Mouse (Mus musculus) adrenal gland, postnatal 10 days (tissue): ENCODE results near the gene Dusp13. TPM values are rescaled to one million over a fixed set of nuclear protein-coding genes. Genes with fewer than 3 reads are reported as not detected.

Experiments
- DNase-seq: peaks from one replicate; pipeline ENCODE4 v3.0.0; 2021; ENCODE audit warnings: mixed read lengths
- long read RNA-seq, 2 experiments: library from polyadenylated mRNA; stranded (forward); transcript quantifications; one replicate each; pipeline ENCODE4 v2.0.0; 2021
- total RNA-seq, 2 experiments: library from RNA; stranded (reverse); gene quantifications; 2 replicates each; pipeline ENCODE4 v1.2.3; 2021

Dusp13 gene
- total RNA-seq: 1 to 10 TPM in 1 of 2 experiments, under 1 TPM in 1; 0.36 to 3.4 TPM
- long read RNA-seq, experiment 1, partial matches to known transcripts: 0 of 1 reads
- long read RNA-seq, experiment 1, other reads (novel, unspliced or antisense): 1 of 1 reads
- long read RNA-seq, experiment 2, partial matches to known transcripts: 1 of 2 reads
- long read RNA-seq, experiment 2, other reads (novel, unspliced or antisense): 1 of 2 reads

DNA sequence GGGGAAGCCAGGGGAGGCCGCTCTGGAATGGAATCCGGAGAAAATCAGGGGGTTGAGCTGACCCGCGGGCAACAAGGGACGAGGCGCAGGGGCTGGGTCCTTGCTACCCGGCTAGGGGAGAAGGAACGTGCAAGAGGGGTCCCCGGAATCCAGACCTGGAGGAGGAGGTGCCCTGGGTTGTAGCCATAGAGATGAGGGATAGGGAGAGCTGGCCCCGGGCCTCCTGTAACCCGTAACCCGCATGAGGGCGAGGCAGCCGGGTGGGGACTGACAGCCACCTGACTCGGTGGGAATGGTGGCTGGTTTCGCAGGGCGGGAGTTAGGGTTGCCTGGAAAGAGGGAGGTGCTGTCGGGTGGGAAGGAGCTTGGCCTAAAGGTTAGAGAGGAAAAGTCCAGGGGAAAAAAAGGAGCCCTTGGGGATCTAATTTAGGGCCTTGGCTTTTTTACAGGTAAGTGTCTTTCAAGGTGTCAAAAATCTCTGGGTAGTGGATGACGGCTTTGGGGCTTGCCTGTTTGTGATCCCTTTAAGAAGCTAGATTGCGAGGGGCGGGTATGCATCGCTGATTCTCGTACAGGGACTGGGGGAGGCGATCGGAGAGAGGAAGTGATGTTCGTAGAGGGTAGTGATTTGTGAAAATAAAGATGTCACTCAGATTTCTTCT lies at the start of gene Dusp13:
Dusp13 (minus strand) TSS at position 301 of the 662 bp plus-strand sequence.
- DNase-seq: peak; percentile 82

GRCm38 (mm10) chr14:21800641-21801040 lies 49.7 kb upstream of the Dusp13 start:
- DNase-seq: no peak

DNA sequence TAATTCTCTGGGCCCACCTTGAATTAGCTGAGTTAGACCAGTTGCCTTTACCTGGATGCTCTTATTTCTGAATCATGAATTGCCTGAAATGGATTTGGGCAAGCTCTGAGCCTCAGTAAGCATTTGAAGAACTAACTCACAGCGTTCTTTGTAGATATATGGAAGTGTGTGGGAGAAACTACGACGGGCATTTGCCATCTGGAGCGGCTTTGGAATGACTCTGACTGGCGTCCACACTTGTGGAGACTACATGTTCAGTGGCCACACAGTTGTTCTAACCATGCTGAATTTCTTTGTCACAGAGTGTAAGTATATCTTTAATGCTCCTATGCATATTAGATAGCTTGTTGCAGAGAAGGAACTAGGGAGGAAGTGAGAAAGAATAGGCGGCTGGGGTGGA lies 41.3 kb upstream of the Dusp13 start:
- DNase-seq: no peak

- peak; percentile 38 for DNase-seq
These were observed 40.7 kb upstream of the Dusp13 start for GRCm38 (mm10) chr14:21791722-21792121.

- no peak for DNase-seq
These were observed 39.7 kb upstream of the Dusp13 start for GRCm38 (mm10) chr14:21790585-21791251.

- no peak for DNase-seq
These were observed 37.1 kb upstream of the Dusp13 start for GRCm38 (mm10) chr14:21788121-21788520.

GRCm38 (mm10) chr14:21787374-21787773 lies 36.4 kb upstream of the Dusp13 start:
- DNase-seq: no peak

GRCm38 (mm10) chr14:21786500-21786899 lies 35.5 kb upstream of the Dusp13 start:
- DNase-seq: no peak

DNA sequence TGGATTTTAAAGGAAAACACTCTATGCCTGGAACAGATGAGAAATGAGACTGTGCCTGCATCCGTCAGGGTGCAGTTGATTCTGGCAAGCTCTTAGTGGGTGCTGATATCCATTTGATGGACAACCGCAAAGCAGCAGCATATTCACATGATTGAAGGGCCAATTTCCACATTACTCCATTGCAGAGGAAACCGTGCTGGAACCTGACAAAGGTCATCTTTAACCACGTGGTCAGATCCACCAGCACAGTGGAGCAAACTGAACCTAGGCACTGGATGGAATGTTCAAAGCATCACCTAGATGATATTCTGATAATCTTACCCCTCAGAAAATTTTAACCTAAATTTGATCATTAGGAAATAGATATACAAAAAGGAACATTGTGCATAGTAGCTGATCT lies 25.2 kb upstream of the Dusp13 start:
- no peak for DNase-seq

GRCm38 (mm10) chr14:21773946-21774345 lies 23.0 kb upstream of the Dusp13 start:
- no peak for DNase-seq

GRCm38 (mm10) chr14:21772506-21773281 lies 21.7 kb upstream of the Dusp13 start:
- no peak for DNase-seq

GRCm38 (mm10) chr14:21766398-21766958 lies 15.5 kb upstream of the Dusp13 start:
- no peak for DNase-seq

- no peak for DNase-seq
These were observed 14.9 kb upstream of the Dusp13 start for GRCm38 (mm10) chr14:21765754-21766397.

DNA sequence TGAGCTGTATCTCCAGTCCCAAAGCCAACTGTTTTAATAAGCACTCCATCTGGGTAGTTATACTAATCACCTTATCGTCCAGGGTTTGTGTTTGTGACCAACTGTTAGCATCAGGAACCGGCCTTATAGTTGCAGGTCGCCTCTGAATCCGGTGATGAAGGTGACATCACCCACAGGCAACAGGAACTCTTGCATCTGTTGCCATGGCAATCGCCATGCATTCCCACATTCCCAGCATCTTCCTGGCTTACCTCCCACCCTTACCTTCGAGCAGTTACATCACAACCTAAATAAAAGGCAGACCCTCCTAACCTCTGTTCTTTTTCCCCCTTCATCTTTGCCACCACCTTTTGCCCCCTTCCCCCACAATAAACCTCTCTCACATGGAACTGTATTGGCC lies 13.7 kb upstream of the Dusp13 start:
- no peak for DNase-seq

DNA sequence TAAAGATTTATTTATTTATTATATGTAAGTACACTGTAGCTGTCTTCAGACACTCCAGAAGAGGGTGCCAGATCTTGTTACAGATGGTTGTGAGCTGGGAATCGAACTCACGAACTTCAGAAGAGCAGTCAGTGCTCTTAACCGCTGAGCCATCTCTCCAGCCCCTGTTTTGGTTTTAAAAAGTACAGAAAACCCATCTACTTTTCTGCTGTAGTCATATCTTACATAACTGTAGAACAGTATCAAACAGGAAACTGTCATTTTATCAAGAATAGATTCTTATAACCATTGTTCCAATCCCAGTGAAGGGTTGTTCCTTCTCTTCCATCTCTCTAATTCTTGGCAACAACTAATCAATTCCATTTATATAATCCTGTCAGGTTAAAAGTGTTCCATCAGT lies 12.8 kb upstream of the Dusp13 start:
- no peak for DNase-seq

- DNase-seq: no peak
These were observed 10.6 kb upstream of the Dusp13 start for GRCm38 (mm10) chr14:21761560-21761959.

DNA sequence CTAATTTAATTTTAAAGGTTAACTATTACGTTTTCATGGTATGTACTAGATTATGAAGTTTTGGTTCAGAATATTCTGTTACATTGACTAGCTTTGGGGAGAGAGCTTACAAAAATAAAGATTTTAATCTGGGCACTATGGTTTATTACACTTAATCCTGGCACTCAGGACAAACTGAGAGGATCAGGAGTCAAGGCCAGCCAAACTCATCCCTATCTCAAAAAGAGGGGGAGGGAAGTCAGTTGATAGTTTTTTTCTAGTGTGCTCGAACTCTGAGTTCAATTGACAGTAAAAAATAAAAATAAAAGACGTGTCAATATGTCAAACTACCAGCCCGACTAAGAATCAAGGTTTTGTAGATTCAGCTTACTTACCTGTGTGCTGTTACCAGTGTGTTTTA lies 2.4 kb upstream of the Dusp13 start:
- no peak for DNase-seq

DNA sequence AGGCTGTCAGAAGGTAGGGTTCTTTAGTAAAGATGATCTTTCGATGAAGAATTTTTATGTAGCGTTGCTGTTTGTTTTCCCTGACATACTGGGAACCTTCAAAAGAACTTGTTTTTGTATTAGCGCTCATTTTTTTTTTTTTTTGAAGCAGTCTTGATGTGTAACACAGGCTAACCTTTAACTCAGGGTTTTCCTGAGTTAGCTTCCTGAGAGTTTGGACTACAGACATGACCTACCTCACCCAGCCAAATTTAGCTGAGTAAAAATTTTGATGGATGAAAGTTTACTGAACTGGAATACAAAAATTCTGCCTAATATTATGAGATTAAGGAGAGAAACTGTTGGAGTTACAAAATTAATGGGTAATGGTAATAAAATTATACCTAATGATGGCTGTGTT lies 1.4 kb upstream of the Dusp13 start:
- no peak for DNase-seq

- peak; percentile 94 for DNase-seq
These were observed 737 bp downstream of the Dusp13 start, which contains the start of gene Samd8 for GRCm38 (mm10) chr14:21750008-21750880. TSS of gene Samd8 (plus strand) at chr14:21750531.

- DNase-seq: peak; percentile 75
These were observed 2.7 kb downstream of the Dusp13 start for GRCm38 (mm10) chr14:21748142-21748870.
